Mouse (Mus musculus) CH12.LX (cell line): ENCODE results near the gene Fcgbp. TPM values are rescaled to one million over a fixed set of nuclear protein-coding genes. Genes with fewer than 3 reads are reported as not detected.

Source experiments
- DNase-seq: peaks from one replicate; pipeline ENCODE4 v3.0.0-alpha.2; 2013; ENCODE audit errors: extremely low read depth
- H3K27ac ChIP-seq: 2 replicates; pipeline ENCODE4 v1.5.1; 2012; ENCODE audit warnings: low read depth, mild to moderate bottlenecking, control low read depth, moderate library complexity; ENCODE audit not compliant: insufficient read depth
- H3K27me3 ChIP-seq: replicated peaks from 2 replicates; pipeline ENCODE3; 2012; ENCODE audit warnings: inconsistent platforms
- H3K36me3 ChIP-seq, 2 experiments: replicated peaks in 1 of 2; 2 replicates each; pipeline versions ENCODE3 to v1.6.1; 2012; ENCODE audit warnings: inconsistent platforms in 1 of 2, low read length in 1 of 2, mild to moderate bottlenecking in 1 of 2, mixed read lengths in 1 of 2, moderate library complexity in 1 of 2; ENCODE audit not compliant: control insufficient read depth in 1 of 2, insufficient read depth in 1 of 2
- H3K4me1 ChIP-seq, 2 experiments: 2 replicates each; pipeline ENCODE4 v1.6.1; 2012; ENCODE audit warnings: inconsistent platforms in 1 of 2, moderate library complexity in 1 of 2; ENCODE audit not compliant: insufficient read depth in 2 of 2, control insufficient read depth in 1 of 2
- H3K4me2 ChIP-seq: 2 replicates; pipeline ENCODE4 v1.6.1; 2012; ENCODE audit warnings: low read depth, mild to moderate bottlenecking, control low read depth; ENCODE audit not compliant: poor library complexity, insufficient read depth, severe bottlenecking
- H3K4me3 ChIP-seq, 3 experiments: fragments of 150-350 bp in 1 of 3; sonication (generic) in 1 of 3; replicated peaks in 1 of 3; 2 replicates each; pipeline versions ENCODE3 to v1.5.1; 2011 to 2012; ENCODE audit warnings: low read depth in 2 of 3, low read length in 2 of 3, mild to moderate bottlenecking in 2 of 3, moderate library complexity in 2 of 3, control low read depth in 1 of 3, improper control_type of control experiment in 1 of 3, inconsistent platforms in 1 of 3, mixed read lengths in 1 of 3; ENCODE audit not compliant: poor library complexity in 1 of 3
- H3K79me2 ChIP-seq: replicated peaks from 2 replicates; pipeline ENCODE4 v1.6.1; 2012; ENCODE audit warnings: mild to moderate bottlenecking, moderate library complexity; ENCODE audit not compliant: control insufficient read depth, poor library complexity, insufficient read depth, severe bottlenecking; ENCODE audit errors: extremely low read depth
- H3K9ac ChIP-seq: 2 replicates; pipeline ENCODE4 v1.6.1; 2012; ENCODE audit warnings: low read depth, mild to moderate bottlenecking, control low read depth, moderate library complexity; ENCODE audit not compliant: insufficient read depth
- H3K9me3 ChIP-seq: replicated peaks from 2 replicates; pipeline ENCODE3; 2012; ENCODE audit warnings: low read length, inconsistent platforms, mixed read lengths
- CHD2 ChIP-seq: IDR thresholded peaks from 2 replicates; pipeline ENCODE4 v1.6.1; 2011; ENCODE audit warnings: low read length, improper control_type of control experiment
- CTCF ChIP-seq, 2 experiments: IDR thresholded peaks in 1 of 2; conservative IDR thresholded peaks in 1 of 2; 2 replicates each; pipeline ENCODE4 v1.5.1; 2011 to 2012; ENCODE audit warnings: low read depth in 2 of 2, low read length in 2 of 2, improper control_type of control experiment in 1 of 2, inconsistent platforms in 1 of 2, mild to moderate bottlenecking in 1 of 2, moderate library complexity in 1 of 2
- E2F4 ChIP-seq: IDR thresholded peaks from 2 replicates; pipeline ENCODE4 v1.6.1; 2011; ENCODE audit warnings: low read depth, low read length, improper control_type of control experiment; ENCODE audit not compliant: insufficient replicate concordance
- EP300 ChIP-seq: IDR thresholded peaks from 2 replicates; pipeline ENCODE4 v1.6.1; 2011; ENCODE audit warnings: low read length, improper control_type of control experiment
- ETS1 ChIP-seq: conservative IDR thresholded peaks from 2 replicates; pipeline ENCODE4 v1.6.1; 2012; ENCODE audit warnings: low read depth, mild to moderate bottlenecking, inconsistent platforms, low read length, improper control_type of control experiment, moderate library complexity
- HCFC1 ChIP-seq: IDR thresholded peaks from 2 replicates; pipeline ENCODE4 v1.6.1; 2012; ENCODE audit warnings: low read depth, mild to moderate bottlenecking, inconsistent platforms, low read length, improper control_type of control experiment
- IRF4 ChIP-seq: IDR thresholded peaks from 2 replicates; pipeline ENCODE4 v1.6.1; 2014; ENCODE audit warnings: low read depth, mild to moderate bottlenecking, inconsistent platforms, low read length, improper control_type of control experiment
- JUN ChIP-seq: IDR thresholded peaks from 2 replicates; pipeline ENCODE4 v1.6.1; 2011; ENCODE audit warnings: low read depth, mild to moderate bottlenecking, low read length, improper control_type of control experiment, moderate library complexity; ENCODE audit not compliant: insufficient read depth
- KAT2A ChIP-seq: IDR thresholded peaks from 2 replicates; pipeline ENCODE4 v1.6.1; 2012; ENCODE audit warnings: low read length, improper control_type of control experiment, inconsistent platforms; ENCODE audit not compliant: insufficient replicate concordance
- MAFK ChIP-seq: IDR thresholded peaks from 2 replicates; pipeline ENCODE4 v1.6.1; 2011; ENCODE audit warnings: low read length, improper control_type of control experiment; ENCODE audit not compliant: insufficient replicate concordance
- MAZ ChIP-seq: IDR thresholded peaks from 2 replicates; pipeline ENCODE4 v1.6.1; 2012; ENCODE audit warnings: low read depth, mild to moderate bottlenecking, inconsistent platforms, low read length, improper control_type of control experiment, moderate library complexity
- MEF2A ChIP-seq: IDR thresholded peaks from 2 replicates; pipeline ENCODE4 v1.6.1; 2014; ENCODE audit warnings: low read depth, mild to moderate bottlenecking, inconsistent platforms, low read length, improper control_type of control experiment, borderline replicate concordance
- MXI1 ChIP-seq: IDR thresholded peaks from 2 replicates; pipeline ENCODE4 v1.6.1; 2011; ENCODE audit warnings: mild to moderate bottlenecking, low read depth, low read length, improper control_type of control experiment
- MYC ChIP-seq: IDR thresholded peaks from 2 replicates; pipeline ENCODE4 v1.6.1; 2011; ENCODE audit warnings: low read depth, mild to moderate bottlenecking, improper control_type of control experiment, low read length
- RAD21 ChIP-seq: IDR thresholded peaks from 2 replicates; pipeline ENCODE4 v1.6.1; 2011; ENCODE audit warnings: low read depth, mild to moderate bottlenecking, low read length, improper control_type of control experiment, moderate library complexity
- SIN3A ChIP-seq: IDR thresholded peaks from 2 replicates; pipeline ENCODE4 v1.6.1; 2012; ENCODE audit warnings: low read length, improper control_type of control experiment, inconsistent platforms
- SMC3 ChIP-seq: IDR thresholded peaks from 2 replicates; pipeline ENCODE4 v1.6.1; 2011; ENCODE audit warnings: low read depth, low read length, improper control_type of control experiment
- TBP ChIP-seq: conservative IDR thresholded peaks from 2 replicates; pipeline ENCODE4 v1.6.1; 2011; ENCODE audit warnings: low read depth, low read length, improper control_type of control experiment
- UBTF ChIP-seq: IDR thresholded peaks from 2 replicates; pipeline ENCODE4 v1.6.1; 2012; ENCODE audit warnings: low read depth, mild to moderate bottlenecking, inconsistent platforms, low read length, improper control_type of control experiment, moderate library complexity
- USF1 ChIP-seq: IDR thresholded peaks from 2 replicates; pipeline ENCODE4 v1.6.1; 2014; ENCODE audit warnings: low read depth, mild to moderate bottlenecking, inconsistent platforms, low read length, improper control_type of control experiment
- ZKSCAN1 ChIP-seq: IDR thresholded peaks from 2 replicates; pipeline ENCODE4 v1.6.1; 2012; ENCODE audit warnings: low read depth, inconsistent platforms, low read length, improper control_type of control experiment, borderline replicate concordance
- ZNF384 ChIP-seq: IDR thresholded peaks from 2 replicates; pipeline ENCODE4 v1.6.1; 2012; ENCODE audit warnings: low read depth, low read length, improper control_type of control experiment, inconsistent platforms
- dilution Hi-C: fragments of 300-500 bp; cut with MboI; formaldehyde crosslinking; loops from 2 replicates; pipeline ENCODE4 v1.14.3; 2020; ENCODE audit warnings: low sequenced_read_pairs; ENCODE audit not compliant: extremely low pct_unique_long_range_greater_than_20kb, extremely low pct_ligation_motif_present
- in situ Hi-C: fragments of 300-500 bp; cut with MboI; formaldehyde crosslinking; loops from 3 replicates; pipeline ENCODE4 v1.14.3; 2019; ENCODE audit warnings: low sequenced_read_pairs, low pct_ligation_motif_present, low pct_unique_long_range_greater_than_20kb, mixed read lengths
- polyA plus RNA-seq: library from polyadenylated mRNA; unstranded; fragments of >175 nt; gene quantifications from 2 replicates; pipeline ENCODE4 v1.2.1, GENCODE M21; 2012; ENCODE audit warnings: low read depth; ENCODE audit not compliant: insufficient read length
- total RNA-seq, 2 experiments: library from RNA; depleted of rRNA; stranded (reverse); fragments of 300-350 nt in 1 of 2; fragments of >200 nt in 1 of 2; gene quantifications; 2 replicates each; pipeline ENCODE4 v1.2.3; 2012 to 2014

Fcgbp gene
- total and polyA plus RNA-seq, 3 experiments, result not detected

DNA sequence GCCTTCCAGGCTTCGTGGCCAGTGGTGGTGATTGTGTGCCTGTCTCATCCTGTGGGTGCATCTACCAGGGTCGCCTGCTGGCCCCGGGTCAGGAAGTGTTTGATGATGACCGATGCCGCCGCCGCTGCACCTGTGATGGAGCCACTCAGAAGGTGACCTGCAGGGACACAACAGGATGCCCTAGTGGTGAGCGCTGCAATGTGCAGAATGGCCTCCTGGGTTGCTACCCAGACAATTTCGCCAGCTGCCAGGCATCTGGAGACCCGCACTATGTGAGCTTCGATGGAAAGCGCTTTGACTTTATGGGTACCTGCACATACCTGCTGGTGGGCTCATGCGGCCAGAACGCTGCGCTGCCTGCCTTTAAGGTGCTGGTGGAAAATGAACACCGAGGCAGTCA lies 15.2 kb downstream of the Fcgbp start:
- no peak for TF ChIP-seq CTCF (conservative IDR thresholded peaks at IDR 0.05 in 1 of 2, IDR thresholded peaks at IDR 0.05 in 1 of 2; ENCODE audit: low read depth in 2 of 2, low read length in 2 of 2)
- TF ChIP-seq EP300, result no peak
- no peak for TF ChIP-seq USF1
- TF ChIP-seq MYC, result no peak
- no peak for TF ChIP-seq MAFK
- no peak for TF ChIP-seq ETS1
- Histone ChIP-seq H3K79me2 (no peaks in the 10 kb centered on the region), H3K27me3 (peaks cover 71% of the 10 kb centered on the region), H3K9me3 (peaks cover 3% of the 10 kb centered on the region), H3K36me3 (no peaks in the 10 kb centered on the region), H3K27ac (no peak overlapping the region), H3K4me3 (no peak overlapping the region), H3K4me1 (no peaks in the 10 kb centered on the region), H3K4me2 (no peak overlapping the region), H3K9ac (no peak overlapping the region)
- dilution Hi-C loops (no loop called here), in situ Hi-C loops (no loop called here)
- DNase-seq, result no peak

DNA sequence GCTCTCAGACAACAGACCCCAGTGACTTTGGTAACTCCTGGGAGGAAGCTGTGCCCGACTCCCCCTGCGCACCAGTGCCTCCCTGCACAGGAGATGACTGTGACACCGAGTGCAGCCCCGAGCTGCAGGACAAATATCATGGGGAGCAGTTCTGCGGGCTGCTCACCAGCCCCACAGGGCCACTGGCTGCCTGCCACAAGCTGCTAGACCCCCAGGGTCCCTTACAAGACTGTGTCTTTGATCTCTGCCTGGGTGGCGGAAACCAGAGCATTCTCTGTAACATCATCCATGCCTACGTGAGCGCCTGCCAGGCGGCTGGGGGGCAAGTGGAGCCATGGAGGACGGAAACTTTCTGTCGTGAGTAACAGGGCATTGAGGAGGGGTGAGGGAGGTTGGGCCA lies 22.5 kb downstream of the Fcgbp start:
- TF ChIP-seq TBP (no peak), EP300 (no peak)
- in situ Hi-C loops, result no loop called here
- Histone ChIP-seq H3K27ac (no peak overlapping the region), H3K9ac (no peak overlapping the region), H3K36me3 (no peaks in the 10 kb centered on the region), H3K4me3 (no peak overlapping the region), H3K27me3 (peaks cover 51% of the 10 kb centered on the region), H3K4me2 (no peak overlapping the region), H3K9me3 (no peaks in the 10 kb centered on the region), H3K4me1 (no peaks in the 10 kb centered on the region), H3K79me2 (no peaks in the 10 kb centered on the region)
- no peak for DNase-seq
- dilution Hi-C loops, result no loop called here

DNA sequence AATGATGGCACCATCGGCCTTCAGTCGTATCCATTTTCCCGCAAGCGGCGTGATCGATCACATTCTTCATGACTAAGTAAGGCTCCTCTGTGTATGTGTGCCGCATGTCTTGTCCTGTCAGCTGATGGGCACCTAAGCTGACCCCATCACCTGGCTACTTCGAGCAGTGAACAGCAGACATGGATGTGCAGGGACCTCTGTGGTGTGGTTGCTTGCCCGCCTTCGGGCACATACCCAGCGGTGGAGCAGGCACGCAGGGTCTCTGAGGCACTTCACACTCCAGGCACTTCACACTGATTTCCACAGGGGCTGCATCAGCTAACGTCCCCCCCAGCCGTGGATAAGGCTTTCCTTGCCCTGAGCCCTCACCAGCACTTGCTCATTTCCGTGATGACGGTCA lies 28.1 kb downstream of the Fcgbp start:
- TF ChIP-seq IRF4, result no peak
- TF ChIP-seq SIN3A, result no peak
- TF ChIP-seq MAFK, result no peak
- TF ChIP-seq RAD21, result no peak
- no peak for TF ChIP-seq SMC3
- TF ChIP-seq MEF2A, result no peak
- TF ChIP-seq EP300, result no peak
- TF ChIP-seq JUN, result no peak
- no peak for TF ChIP-seq HCFC1
- TF ChIP-seq MAZ, result no peak
- TF ChIP-seq ZKSCAN1, result no peak
- TF ChIP-seq E2F4, result no peak
- no peak for TF ChIP-seq CHD2
- TF ChIP-seq UBTF, result no peak
- TF ChIP-seq ZNF384, result no peak
- TF ChIP-seq MXI1, result no peak
- no peak for TF ChIP-seq KAT2A
- dilution Hi-C loops, result no loop called here
- Histone ChIP-seq H3K36me3 (no peaks in the 10 kb centered on the region), H3K4me2 (no peak overlapping the region), H3K27me3 (peaks cover 20% of the 10 kb centered on the region), H3K79me2 (no peaks in the 10 kb centered on the region), H3K4me1 (no peaks in the 10 kb centered on the region), H3K9me3 (peaks cover 8% of the 10 kb centered on the region), H3K27ac (no peak overlapping the region), H3K4me3 (no peak overlapping the region), H3K9ac (no peak overlapping the region)
- DNase-seq, result no peak
- in situ Hi-C loops, result no loop called here
